Mouse (Mus musculus): Measurements from ENCODE around the gene Dffa. TPM values are rescaled to one million over a fixed set of nuclear protein-coding genes. Genes with fewer than 3 reads are reported as not detected.
A peak's percentile ranks its signal among the peaks of the same experiment; 100 is the strongest.

Dffa gene
- polyA plus RNA-seq, 1 experiment from 2014 or later, result 23.3 TPM

GRCm38 (mm10) chr4:149062406-149063318, 41.3 kb upstream of the Dffa start:
- no peaks in the 10 kb centered on the region for H3K36me3 ChIP-seq (ENCODE audit: control insufficient read depth, insufficient read depth, low read length)
- H3K4me3 ChIP-seq (ENCODE audit: low read depth, low read length), result no peak overlapping the region
- no peak overlapping the region for H3K27ac ChIP-seq (ENCODE audit: low read length)
- H3K9me3 ChIP-seq (replicated peaks; ENCODE audit: control insufficient read depth, low read length, poor library complexity, severe bottlenecking), result no peaks in the 10 kb centered on the region
- no peak for ATAC-seq
- WGBS, result 65% methylated on average over 21 of the region's 21 CpGs
- H3K9ac ChIP-seq (ENCODE audit: low read depth, low read length), result no peak overlapping the region
- H3K4me1 ChIP-seq (ENCODE audit: control insufficient read depth, insufficient read depth, low read length), result peaks cover 9% of the 10 kb centered on the region
- no peaks in the 10 kb centered on the region for H3K27me3 ChIP-seq (ENCODE audit: control insufficient read depth, insufficient read depth, low read depth, low read length)
- H3K4me2 ChIP-seq (ENCODE audit: low read length), result no peak overlapping the region

GRCm38 (mm10) chr4:149064061-149064854, 39.7 kb upstream of the Dffa start:
- Histone ChIP-seq H3K27me3 (ENCODE audit: control insufficient read depth, insufficient read depth, low read depth, low read length) (no peaks in the 10 kb centered on the region), H3K36me3 (ENCODE audit: control insufficient read depth, insufficient read depth, low read length) (no peaks in the 10 kb centered on the region), H3K27ac (ENCODE audit: low read length) (no peak overlapping the region), H3K4me2 (ENCODE audit: low read length) (no peak overlapping the region), H3K9me3 (replicated peaks; ENCODE audit: control insufficient read depth, low read length, poor library complexity, severe bottlenecking) (no peaks in the 10 kb centered on the region), H3K4me1 (ENCODE audit: control insufficient read depth, insufficient read depth, low read length) (peaks cover 9% of the 10 kb centered on the region), H3K4me3 (ENCODE audit: low read depth, low read length) (no peak overlapping the region), H3K9ac (ENCODE audit: low read depth, low read length) (no peak overlapping the region)
- 86% methylated on average over 23 of the region's 23 CpGs for WGBS
- ATAC-seq, result no peak

- H3K4me2 ChIP-seq (ENCODE audit: low read length), result no peak overlapping the region
- no peaks in the 10 kb centered on the region for H3K9me3 ChIP-seq (replicated peaks; ENCODE audit: control insufficient read depth, low read length, poor library complexity, severe bottlenecking)
- H3K27ac ChIP-seq (ENCODE audit: low read length), result no peak overlapping the region
- H3K36me3 ChIP-seq (ENCODE audit: control insufficient read depth, insufficient read depth, low read length), result peaks cover under 1% of the 10 kb centered on the region
- H3K4me1 ChIP-seq (ENCODE audit: control insufficient read depth, insufficient read depth, low read length), result 0 out of 2 replicates have a peak, but pooled peaks cover under 1% of the 10 kb centered on the region
- peak overlapping the region; percentile 44 for H3K9ac ChIP-seq (ENCODE audit: low read depth, low read length)
- no peak overlapping the region for H3K4me3 ChIP-seq (ENCODE audit: low read depth, low read length)
- H3K27me3 ChIP-seq (ENCODE audit: control insufficient read depth, insufficient read depth, low read depth, low read length), result no peaks in the 10 kb centered on the region
- 76% methylated on average over 22 of the region's 22 CpGs for WGBS
- ATAC-seq, result peak; percentile 79
Measured at GRCm38 (mm10) chr4:149066672-149067551, 37.0 kb upstream of the Dffa start.

GRCm38 (mm10) chr4:149075073-149075472, 28.9 kb upstream of the Dffa start:
- no peaks in the 10 kb centered on the region for H3K27me3 ChIP-seq (ENCODE audit: control insufficient read depth, insufficient read depth, low read depth, low read length)
- no peak overlapping the region for H3K4me3 ChIP-seq (ENCODE audit: low read depth, low read length)
- no peak for ATAC-seq
- no peak overlapping the region for H3K27ac ChIP-seq (ENCODE audit: low read length)
- H3K36me3 ChIP-seq (ENCODE audit: control insufficient read depth, insufficient read depth, low read length), result peaks cover 6% of the 10 kb centered on the region
- 94% methylated on average over 13 of the region's 13 CpGs for WGBS
- H3K4me2 ChIP-seq (ENCODE audit: low read length), result no peak overlapping the region
- H3K9me3 ChIP-seq (replicated peaks; ENCODE audit: control insufficient read depth, low read length, poor library complexity, severe bottlenecking), result no peaks in the 10 kb centered on the region
- H3K9ac ChIP-seq (ENCODE audit: low read depth, low read length), result no peak overlapping the region
- H3K4me1 ChIP-seq (ENCODE audit: control insufficient read depth, insufficient read depth, low read length), result no peaks in the 10 kb centered on the region

- Histone ChIP-seq H3K36me3 (ENCODE audit: control insufficient read depth, insufficient read depth, low read length) (peaks cover 6% of the 10 kb centered on the region), H3K9me3 (replicated peaks; ENCODE audit: control insufficient read depth, low read length, poor library complexity, severe bottlenecking) (no peaks in the 10 kb centered on the region), H3K4me2 (ENCODE audit: low read length) (no peak overlapping the region), H3K4me1 (ENCODE audit: control insufficient read depth, insufficient read depth, low read length) (no peaks in the 10 kb centered on the region), H3K27ac (ENCODE audit: low read length) (no peak overlapping the region), H3K27me3 (ENCODE audit: control insufficient read depth, insufficient read depth, low read depth, low read length) (no peaks in the 10 kb centered on the region), H3K4me3 (ENCODE audit: low read depth, low read length) (no peak overlapping the region), H3K9ac (ENCODE audit: low read depth, low read length) (no peak overlapping the region)
- ATAC-seq, result peak; percentile 70
- 25% methylated on average over 10 of the region's 10 CpGs for whole genome bisulfite sequencing
Measured at GRCm38 (mm10) chr4:149075871-149076575, 27.9 kb upstream of the Dffa start.

GRCm38 (mm10) chr4:149078261-149078660, 25.7 kb upstream of the Dffa start:
- WGBS, result 56% methylated on average over 4 of the region's 4 CpGs
- no peak overlapping the region for H3K4me3 ChIP-seq (ENCODE audit: low read depth, low read length)
- no peaks in the 10 kb centered on the region for H3K9me3 ChIP-seq (replicated peaks; ENCODE audit: control insufficient read depth, low read length, poor library complexity, severe bottlenecking)
- H3K4me2 ChIP-seq (ENCODE audit: low read length), result no peak overlapping the region
- no peak for ATAC-seq
- H3K9ac ChIP-seq (ENCODE audit: low read depth, low read length), result no peak overlapping the region
- H3K27ac ChIP-seq (ENCODE audit: low read length), result no peak overlapping the region
- 0 out of 2 replicates have a peak, but pooled peaks cover 2% of the 10 kb centered on the region for H3K36me3 ChIP-seq (ENCODE audit: control insufficient read depth, insufficient read depth, low read length)
- no peaks in the 10 kb centered on the region for H3K4me1 ChIP-seq (ENCODE audit: control insufficient read depth, insufficient read depth, low read length)
- H3K27me3 ChIP-seq (ENCODE audit: control insufficient read depth, insufficient read depth, low read depth, low read length), result no peaks in the 10 kb centered on the region

- 89% methylated on average over 6 of the region's 6 CpGs for WGBS
- H3K9me3 ChIP-seq (replicated peaks; ENCODE audit: control insufficient read depth, low read length, poor library complexity, severe bottlenecking), result no peaks in the 10 kb centered on the region
- 0 out of 2 replicates have a peak, but pooled peaks cover under 1% of the 10 kb centered on the region for H3K36me3 ChIP-seq (ENCODE audit: control insufficient read depth, insufficient read depth, low read length)
- H3K4me1 ChIP-seq (ENCODE audit: control insufficient read depth, insufficient read depth, low read length), result no peaks in the 10 kb centered on the region
- no peak overlapping the region for H3K4me2 ChIP-seq (ENCODE audit: low read length)
- no peak for ATAC-seq
- no peak overlapping the region for H3K27ac ChIP-seq (ENCODE audit: low read length)
- H3K9ac ChIP-seq (ENCODE audit: low read depth, low read length), result no peak overlapping the region
- H3K27me3 ChIP-seq (ENCODE audit: control insufficient read depth, insufficient read depth, low read depth, low read length), result no peaks in the 10 kb centered on the region
- H3K4me3 ChIP-seq (ENCODE audit: low read depth, low read length), result no peak overlapping the region
Measured at GRCm38 (mm10) chr4:149079629-149080028, 24.3 kb upstream of the Dffa start.

GRCm38 (mm10) chr4:149080111-149080510, 23.8 kb upstream of the Dffa start:
- no peaks in the 10 kb centered on the region for H3K4me1 ChIP-seq (ENCODE audit: control insufficient read depth, insufficient read depth, low read length)
- no peak overlapping the region for H3K4me3 ChIP-seq (ENCODE audit: low read depth, low read length)
- no peak overlapping the region for H3K27ac ChIP-seq (ENCODE audit: low read length)
- H3K4me2 ChIP-seq (ENCODE audit: low read length), result no peak overlapping the region
- ATAC-seq, result no peak
- H3K9me3 ChIP-seq (replicated peaks; ENCODE audit: control insufficient read depth, low read length, poor library complexity, severe bottlenecking), result no peaks in the 10 kb centered on the region
- no peak overlapping the region for H3K9ac ChIP-seq (ENCODE audit: low read depth, low read length)
- H3K27me3 ChIP-seq (ENCODE audit: control insufficient read depth, insufficient read depth, low read depth, low read length), result no peaks in the 10 kb centered on the region
- 93% methylated on average over 8 of the region's 8 CpGs for WGBS
- no peaks in the 10 kb centered on the region for H3K36me3 ChIP-seq (ENCODE audit: control insufficient read depth, insufficient read depth, low read length)
